Mouse (Mus musculus) monocyte, adult 59 days (primary cell): ENCODE data around the gene Olfr825. TPM values are rescaled to one million over a fixed set of nuclear protein-coding genes. Genes with fewer than 3 reads are reported as not detected.

ENCODE experiments used
- total RNA-seq, 2 experiments: library from RNA; stranded (reverse); gene quantifications; one replicate each; pipeline ENCODE4 v1.2.4; 2023

The Olfr825 gene
- not detected for total RNA-seq

DNA sequence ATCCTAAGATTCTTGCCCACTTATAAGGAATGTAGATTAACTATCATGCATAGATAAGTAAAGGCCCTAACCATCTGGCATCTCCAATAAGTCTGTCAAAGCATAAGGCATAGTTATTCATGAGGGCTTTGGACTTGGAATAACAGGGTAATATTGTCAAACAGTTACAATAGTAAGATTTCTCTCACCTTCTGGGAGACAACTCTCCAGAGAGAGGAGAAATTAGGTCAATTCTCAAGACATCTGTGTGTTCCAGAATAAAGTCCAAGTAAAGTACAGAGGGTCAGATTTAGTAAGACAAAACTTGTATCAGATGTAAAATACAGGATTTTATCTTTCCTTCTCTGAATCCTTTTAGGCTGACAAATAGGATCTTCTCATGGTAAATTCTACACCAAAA lies at the start of gene Olfr825:
TSS of gene Olfr825 (minus strand) at position 101 of the 400 bp plus-strand sequence.

DNA sequence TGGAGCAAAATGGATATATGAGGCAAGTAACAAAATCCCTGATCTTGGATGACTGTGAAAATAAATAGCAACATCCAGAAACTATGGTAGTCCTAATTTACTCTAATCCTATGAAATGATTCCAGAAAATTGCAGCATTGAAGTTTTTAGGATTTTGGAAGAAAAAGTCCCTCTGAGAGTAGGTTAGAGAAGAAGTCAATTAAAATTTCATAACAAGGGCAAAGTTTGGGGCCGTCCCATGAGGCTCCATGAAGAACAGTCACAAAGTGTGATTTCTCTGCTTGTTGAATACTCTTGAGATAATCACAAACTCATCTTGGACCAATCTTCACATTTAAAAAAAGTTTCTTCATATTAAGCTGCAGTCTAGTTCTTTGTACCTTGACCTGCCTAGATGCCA lies 47.7 kb upstream of the Olfr825 start, which contains the start of gene Olfr827:
TSS of gene Olfr827 (minus strand) at position 101 of the 400 bp plus-strand sequence.

DNA sequence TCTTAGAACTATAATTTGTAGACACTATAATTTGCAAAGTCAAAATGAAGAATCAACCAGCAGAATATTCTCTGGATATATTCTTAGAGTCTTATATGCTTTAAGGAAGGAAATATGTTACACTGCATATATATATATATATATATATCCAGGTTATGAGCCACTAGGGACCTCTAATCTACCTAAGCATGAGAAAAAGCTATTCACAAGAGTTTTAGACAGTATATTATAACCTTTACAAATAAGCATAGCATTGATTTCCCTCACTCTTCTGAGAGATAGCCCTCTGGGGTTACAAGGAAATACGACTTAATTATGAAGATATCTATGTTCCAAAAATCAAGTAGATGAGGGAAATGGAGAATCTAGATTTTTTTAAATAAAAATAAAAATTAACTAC lies 17.5 kb upstream of the Olfr825 start, which contains the start of gene Olfr826:
TSS of gene Olfr826 (minus strand) at position 101 of the 400 bp plus-strand sequence.

DNA sequence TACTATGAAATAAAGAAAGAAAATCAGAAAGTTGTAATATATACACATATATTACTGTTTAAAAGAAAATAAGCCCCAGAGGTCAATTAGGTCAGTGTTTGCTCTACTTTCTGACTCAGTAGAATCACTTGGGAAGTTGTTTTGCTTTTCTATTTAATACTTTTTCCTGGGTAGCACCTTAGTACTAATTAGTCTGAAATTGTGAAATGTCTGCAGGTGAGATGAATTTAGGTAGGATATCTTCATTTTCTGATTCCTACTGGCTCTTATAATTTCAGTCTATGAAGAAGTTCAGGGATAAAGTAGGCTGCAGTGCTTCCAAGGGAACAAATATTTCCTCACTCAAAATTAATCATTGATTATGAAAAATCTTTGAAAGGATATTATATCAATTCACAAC lies 36.7 kb downstream of the Olfr825 start, which contains the start of gene Olfr824:
TSS of gene Olfr824 (minus strand) at position 101 of the 400 bp plus-strand sequence.

DNA sequence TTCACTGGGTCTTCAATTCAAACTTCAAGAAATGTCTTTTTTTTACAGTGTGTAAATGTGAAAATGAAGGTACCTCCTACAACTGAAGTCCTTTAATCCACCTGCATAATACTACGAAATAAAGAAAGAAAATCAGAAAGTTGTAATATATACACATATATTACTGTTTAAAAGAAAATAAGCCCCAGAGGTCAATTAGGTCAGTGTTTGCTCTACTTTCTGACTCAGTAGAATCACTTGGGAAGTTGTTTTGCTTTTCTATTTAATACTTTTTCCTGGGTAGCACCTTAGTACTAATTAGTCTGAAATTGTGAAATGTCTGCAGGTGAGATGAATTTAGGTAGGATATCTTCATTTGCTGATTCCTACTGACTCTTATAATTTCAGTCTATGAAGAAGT lies 51.3 kb downstream of the Olfr825 start, which contains the start of gene Olfr823:
TSS of gene Olfr823 (minus strand) at position 101 of the 400 bp plus-strand sequence.

Other genes with a start within 250 kb of the Olfr825 start
- not detected for gene Olfr818, start 217.7 kb downstream of the Olfr825 start, total RNA-seq
- gene Olfr819, start 199.5 kb downstream of the Olfr825 start, total RNA-seq, result not detected
- gene Olfr247, start 190.6 kb downstream of the Olfr825 start, total RNA-seq, result not detected
- not detected for gene Gm10310, start 181.7 kb downstream of the Olfr825 start, total RNA-seq
- gene Olfr820, start 154.1 kb downstream of the Olfr825 start, total RNA-seq, result not detected
- gene Olfr821, start 136.4 kb downstream of the Olfr825 start, total RNA-seq, result not detected
- gene Olfr822, start 95.6 kb downstream of the Olfr825 start, total RNA-seq, result not detected
- not detected for gene Olfr823, start 51.4 kb downstream of the Olfr825 start, total RNA-seq
- not detected for gene Olfr824, start 36.8 kb downstream of the Olfr825 start, total RNA-seq
- gene Olfr826, start 17.4 kb upstream of the Olfr825 start, total RNA-seq, result not detected
- not detected for gene Olfr827, start 47.6 kb upstream of the Olfr825 start, total RNA-seq
- not detected for gene Neurod4, start 113.5 kb upstream of the Olfr825 start, total RNA-seq
- gene Tespa1, start 156.1 kb upstream of the Olfr825 start, total RNA-seq, result 1 to 10 TPM; 1.0 to 1.7 TPM
- not detected for gene Vmn2r84, start 227.6 kb upstream of the Olfr825 start, total RNA-seq